Mouse (Mus musculus): ENCODE results near the gene Lin28a.

GRCm38 (mm10) chr4:134002903-134003302 lies 15.7 kb downstream of the Lin28a start:
- TF ChIP-seq MYOD1 (IDR thresholded peaks at IDR 0.05; ENCODE audit: control insufficient read depth in 1 of 3, insufficient read length in 2 of 3, low read depth in 2 of 3) (no peak), POLR2A (IDR thresholded peaks at IDR 0.05; ENCODE audit: insufficient read length, low read depth) (no peak), MAX (IDR thresholded peaks at IDR 0.05; ENCODE audit: low read depth) (no peak), TCF12 (IDR thresholded peaks at IDR 0.05; ENCODE audit: insufficient read depth, poor library complexity, severe bottlenecking) (no peak), E2F4 (IDR thresholded peaks at IDR 0.05; ENCODE audit: insufficient read depth) (no peak), USF1 (IDR thresholded peaks at IDR 0.05; ENCODE audit: low read depth) (no peak), SRF (IDR thresholded peaks at IDR 0.05; ENCODE audit: control insufficient read depth, insufficient read length, low read depth) (no peak)

Measured in myocyte (in vitro differentiated cells).